Mouse (Mus musculus): ENCODE data around the gene 1700020N15Rik. TPM values are rescaled to one million over a fixed set of nuclear protein-coding genes. Genes with fewer than 3 reads are reported as not detected.
"Not testable (repeated sequence)": the region's sequence is repeated elsewhere in the genome, so short reads cannot be mapped to it uniquely, and the experiment has no call there.

The 1700020N15Rik gene
- polyA plus RNA-seq (2012; ENCODE audit: insufficient read depth, low replicate concordance): not detected in 2 replicates

GRCm38 (mm10) chrX:69945000-69945399 lies at the start of gene 1700020N15Rik:
Gene 1700020N15Rik (plus strand): TSS chrX:69945300.
- not testable (repeated sequence) for H3K36me3 ChIP-seq (replicated peaks; ENCODE audit: low read length); H3K9me3 ChIP-seq; H3K4me1 ChIP-seq; H3K4me3 ChIP-seq (replicated peaks); H3K27me3 ChIP-seq (replicated peaks)

- no peaks in the 10 kb centered on the region for H3K36me3 ChIP-seq (replicated peaks; ENCODE audit: low read length)
- no peaks in the 10 kb centered on the region for H3K9me3 ChIP-seq
- no peaks in the 10 kb centered on the region for H3K4me1 ChIP-seq
- no peak overlapping the region for H3K4me3 ChIP-seq (replicated peaks)
- H3K27me3 ChIP-seq (replicated peaks): no peaks in the 10 kb centered on the region
- TF ChIP-seq FLI1 (IDR thresholded peaks at IDR 0.05; ENCODE audit: low read length) (no peak), GATA1 (IDR thresholded peaks at IDR 0.05; ENCODE audit: borderline replicate concordance, low read length) (no peak)
Measured at GRCm38 (mm10) chrX:69976790-69977579, 31.9 kb downstream of the 1700020N15Rik start.
